Mouse (Mus musculus) layer of hippocampus, postnatal 25 days (tissue): ENCODE measurements around the gene Ddx58. TPM values are rescaled to one million over a fixed set of nuclear protein-coding genes. Genes with fewer than 3 reads are reported as not detected.

ENCODE experiments used
- DNase-seq, 2 experiments: peaks; one replicate each; pipeline ENCODE4 v3.0.0; 2022; ENCODE audit warnings: mixed read lengths in 2 of 2, low spot score in 1 of 2; ENCODE audit errors: extremely low spot score in 1 of 2
- total RNA-seq, 2 experiments: library from RNA; stranded (reverse); gene quantifications; 2 replicates each; pipeline ENCODE4 v1.2.3; 2021

The Ddx58 gene
- total RNA-seq, 2 experiments from 2014 or later, result 3.2 to 3.6 TPM

DNA sequence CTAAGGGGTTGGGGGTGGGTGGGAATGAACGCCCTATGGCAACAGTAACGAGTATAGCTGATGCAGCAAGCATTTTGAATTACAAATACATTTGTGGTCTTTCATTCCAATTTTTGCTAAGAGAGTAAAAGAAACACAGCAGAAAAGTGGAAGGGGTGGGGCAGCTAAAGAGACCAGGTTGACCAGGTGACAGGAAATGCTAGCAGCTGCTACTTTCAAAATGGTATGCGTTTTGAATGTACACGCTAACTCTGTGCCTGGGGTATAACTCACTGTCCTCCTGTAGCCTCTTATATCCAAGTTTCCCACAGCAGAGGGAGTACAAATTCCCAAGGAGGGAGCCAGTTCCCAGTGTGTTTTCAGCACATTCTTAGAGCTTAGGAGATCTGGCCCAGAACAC, 2.8 kb downstream of the Ddx58 start:
- no peak for DNase-seq

DNA sequence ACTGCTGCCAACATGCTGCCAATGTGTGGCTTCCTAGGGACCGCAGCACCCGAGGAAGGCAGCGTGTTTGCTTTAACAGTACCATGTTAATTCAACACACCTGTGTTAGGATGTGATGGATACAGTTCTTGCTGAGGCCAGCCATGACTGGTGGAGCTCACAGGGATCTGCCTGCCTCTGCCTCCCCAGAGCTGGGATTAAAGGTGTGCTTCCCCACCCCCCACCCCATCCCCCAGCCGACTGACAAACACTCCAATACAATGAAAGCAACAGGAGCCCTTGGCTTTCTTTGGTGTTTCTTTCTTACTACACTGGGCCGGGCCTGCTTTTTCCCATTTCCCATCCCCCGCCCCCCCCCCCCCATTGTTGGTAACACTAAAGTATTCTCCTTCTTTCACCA, 5.4 kb downstream of the Ddx58 start:
- DNase-seq, result no peak

GRCm38 (mm10) chr4:40233062-40233664, 6.5 kb downstream of the Ddx58 start:
- no peak for DNase-seq

DNA sequence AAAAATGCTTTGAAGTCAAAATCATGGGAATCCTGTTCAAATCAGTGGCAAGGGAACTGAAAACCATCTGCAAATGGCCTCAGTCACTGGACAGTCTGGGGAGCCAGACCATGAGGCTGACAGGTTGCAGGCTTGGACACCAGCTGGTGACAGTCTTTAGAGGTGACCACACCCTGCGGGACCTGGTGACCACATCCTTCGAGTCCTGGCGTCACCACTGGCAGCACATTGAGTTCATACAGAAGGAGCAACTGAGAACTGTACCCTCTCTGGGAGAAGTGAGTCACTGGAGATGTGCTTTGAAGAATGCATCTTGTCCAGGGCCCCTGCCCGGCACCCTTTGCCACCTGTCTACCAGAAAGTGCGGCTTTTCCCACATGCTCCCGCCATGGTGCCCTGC, 9.9 kb downstream of the Ddx58 start:
- no peak for DNase-seq

DNA sequence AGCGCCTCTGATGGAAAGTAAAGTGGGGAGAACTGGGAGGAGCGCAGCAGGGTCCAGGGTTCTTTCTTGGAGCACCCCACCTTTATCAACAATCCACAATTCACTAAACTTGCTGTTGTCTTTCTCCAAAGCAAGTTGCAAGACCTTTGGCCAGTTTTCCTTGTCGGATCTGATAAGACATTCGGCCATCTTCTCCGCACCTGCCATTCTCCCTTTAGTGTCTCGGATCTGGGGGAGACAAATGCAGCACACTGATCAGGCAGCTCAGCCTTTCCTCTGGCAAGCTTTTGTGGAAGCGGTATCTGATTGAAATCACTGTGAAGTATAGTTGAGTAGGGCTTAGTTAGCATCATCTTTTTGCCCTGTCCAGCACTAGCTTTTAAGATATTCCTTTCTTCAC, 11.7 kb downstream of the Ddx58 start:
- no peak for DNase-seq

DNA sequence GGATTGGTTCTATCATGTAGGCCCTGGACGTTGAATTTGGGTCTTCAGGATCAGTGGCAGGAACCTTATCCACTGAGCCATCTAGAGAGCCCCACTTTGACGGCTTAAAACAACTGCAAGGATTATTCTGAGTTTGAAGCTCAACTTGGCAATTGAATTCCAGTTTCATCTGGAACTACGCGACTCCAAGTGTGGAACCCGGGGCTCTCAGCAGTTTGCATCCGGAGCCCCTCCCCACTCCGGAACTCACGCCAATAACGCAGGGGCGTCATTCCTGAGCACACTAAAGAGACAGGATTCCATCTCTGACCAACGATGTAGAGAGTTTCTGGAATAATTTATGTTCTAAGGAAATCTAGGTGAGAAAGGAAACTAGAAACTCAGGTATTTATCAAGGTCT, 12.5 kb downstream of the Ddx58 start:
- DNase-seq, result no peak

DNA sequence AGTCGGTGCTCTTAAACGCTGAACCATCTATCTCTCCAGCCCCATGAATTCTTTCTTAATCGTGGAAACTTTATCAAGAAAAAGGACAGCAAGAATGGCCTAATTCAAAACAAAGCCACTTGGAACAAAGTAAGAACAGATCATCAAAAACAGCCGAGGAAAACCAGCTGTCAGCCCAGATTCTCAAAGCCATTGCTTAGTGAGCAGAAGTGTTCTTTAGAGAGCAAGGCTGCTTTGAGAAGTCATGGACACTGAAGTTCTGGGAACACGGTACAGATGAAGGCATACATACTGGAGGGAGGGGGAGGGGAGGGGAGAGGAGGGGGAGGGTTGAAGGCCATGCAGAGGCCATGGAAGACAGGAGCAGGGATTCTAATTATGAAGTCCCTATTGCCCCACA, 13.5 kb downstream of the Ddx58 start:
- no peak for DNase-seq

GRCm38 (mm10) chr4:40221876-40222585, 17.6 kb downstream of the Ddx58 start:
- no peak for DNase-seq

- no peak for DNase-seq
Observed at GRCm38 (mm10) chr4:40221004-40221760, 18.4 kb downstream of the Ddx58 start.

DNA sequence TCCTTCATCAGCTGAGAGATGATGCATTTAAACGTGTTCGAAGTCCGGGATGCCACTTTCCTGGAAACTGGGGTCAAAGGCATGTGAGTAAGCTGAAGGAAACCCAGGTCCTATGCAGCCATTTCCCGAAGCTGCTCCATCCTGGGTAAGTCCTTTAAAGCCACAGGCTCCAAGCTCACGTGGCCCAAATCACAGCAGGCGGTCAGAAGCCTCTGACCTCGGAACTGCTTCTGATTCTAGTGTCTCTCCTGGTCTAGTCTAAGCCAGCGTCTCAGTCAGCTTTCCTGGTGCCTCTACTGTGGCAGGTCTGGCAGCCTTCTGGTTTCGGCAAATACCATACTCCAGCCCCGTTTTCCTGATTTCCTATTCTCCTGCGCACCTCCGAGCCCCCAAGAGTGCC, 19.2 kb downstream of the Ddx58 start:
- DNase-seq, result no peak

- DNase-seq, result no peak
Observed at GRCm38 (mm10) chr4:40218382-40218781, 21.2 kb downstream of the Ddx58 start.

DNA sequence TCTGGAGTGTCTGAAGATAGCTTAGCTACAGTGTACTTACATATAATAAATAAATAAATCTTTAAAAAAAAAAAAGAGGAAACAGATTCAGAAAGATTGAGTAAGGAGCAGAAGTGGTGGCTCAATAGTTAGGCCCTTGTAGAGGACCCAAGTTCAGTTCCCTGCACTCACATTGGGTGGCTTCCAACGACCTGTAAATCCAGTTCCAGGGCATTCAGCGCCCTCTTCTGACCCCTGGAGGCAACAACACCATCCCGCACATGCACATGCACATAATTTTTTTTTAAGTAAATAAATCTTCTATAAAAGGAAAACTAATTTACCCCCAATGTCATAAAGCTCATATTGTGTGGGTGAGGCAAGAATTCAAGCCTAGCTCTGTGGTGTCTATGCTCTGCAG, 21.7 kb downstream of the Ddx58 start:
- no peak for DNase-seq

GRCm38 (mm10) chr4:40212177-40212576, 27.5 kb downstream of the Ddx58 start:
- DNase-seq, result no peak

DNA sequence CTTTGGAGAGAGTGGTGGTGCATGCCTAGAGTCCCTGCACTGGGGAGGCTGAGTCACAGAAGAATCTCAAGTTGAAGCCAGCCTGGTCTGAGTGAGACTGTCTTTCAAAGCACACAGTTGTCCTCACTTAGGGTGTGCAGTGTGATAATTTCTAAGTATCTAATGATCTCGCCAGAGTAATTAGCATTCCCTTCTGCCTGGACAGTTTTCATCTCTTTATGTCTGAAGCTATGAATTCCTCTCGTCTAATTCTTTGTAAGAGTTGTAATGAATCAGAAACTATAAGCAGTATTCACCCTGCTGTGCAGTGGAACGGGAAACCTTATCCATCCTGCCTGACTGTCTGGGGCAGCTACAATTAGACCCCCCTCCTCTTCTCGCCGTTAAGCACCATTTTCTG, 31.9 kb downstream of the Ddx58 start:
- no peak for DNase-seq

DNA sequence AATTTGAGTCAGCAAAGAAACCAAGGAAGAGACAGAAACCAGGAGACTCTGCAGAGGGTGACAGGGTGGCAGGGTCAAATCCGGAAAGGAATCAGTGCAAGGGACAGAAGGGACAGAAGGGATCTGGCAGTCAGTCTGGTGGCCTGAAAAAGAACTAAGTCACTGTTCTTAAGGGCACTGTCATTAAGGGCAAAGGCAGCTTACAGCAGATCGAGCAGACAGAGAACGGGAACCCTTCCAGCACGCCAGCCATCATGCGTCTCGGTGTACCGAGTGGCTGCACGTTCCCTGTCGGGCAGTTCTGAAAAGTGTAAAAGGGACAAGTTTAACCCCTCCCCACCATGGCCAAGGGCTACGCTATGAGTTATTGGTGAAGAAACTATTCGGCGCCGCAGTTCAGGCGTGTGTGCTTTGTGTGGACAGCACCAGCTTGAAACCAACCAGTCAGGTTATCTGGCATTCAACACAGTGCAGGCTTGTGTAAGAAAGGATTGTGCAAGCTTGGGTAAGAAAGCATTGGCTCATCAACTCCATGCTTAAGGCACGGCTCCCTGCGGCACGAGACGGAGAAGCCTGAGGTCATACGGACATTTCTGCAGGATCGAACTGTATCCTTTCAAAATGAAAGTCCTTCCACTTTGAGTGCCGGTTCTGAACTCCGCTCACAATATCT, 34.3 kb downstream of the Ddx58 start:
- DNase-seq, result no peak

DNA sequence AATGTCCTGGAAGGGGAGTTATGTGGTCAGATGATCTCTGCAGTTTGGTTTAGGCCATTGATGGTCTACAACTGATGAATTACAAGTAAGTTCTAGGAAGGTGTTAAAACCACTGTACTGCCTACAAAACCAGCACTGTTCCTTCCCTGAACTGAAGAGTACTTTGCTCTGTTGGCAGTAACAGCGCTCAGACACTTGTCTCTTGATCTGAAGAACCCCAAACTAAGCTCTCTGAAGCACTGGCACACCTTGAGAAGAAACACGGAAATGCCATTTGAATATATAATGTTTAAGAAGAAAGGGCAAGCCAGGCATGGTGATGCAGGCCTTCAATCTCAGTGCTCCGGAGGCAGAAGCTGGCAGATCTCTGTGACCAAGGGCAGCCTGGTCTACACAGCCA, 35.3 kb downstream of the Ddx58 start:
- no peak for DNase-seq

DNA sequence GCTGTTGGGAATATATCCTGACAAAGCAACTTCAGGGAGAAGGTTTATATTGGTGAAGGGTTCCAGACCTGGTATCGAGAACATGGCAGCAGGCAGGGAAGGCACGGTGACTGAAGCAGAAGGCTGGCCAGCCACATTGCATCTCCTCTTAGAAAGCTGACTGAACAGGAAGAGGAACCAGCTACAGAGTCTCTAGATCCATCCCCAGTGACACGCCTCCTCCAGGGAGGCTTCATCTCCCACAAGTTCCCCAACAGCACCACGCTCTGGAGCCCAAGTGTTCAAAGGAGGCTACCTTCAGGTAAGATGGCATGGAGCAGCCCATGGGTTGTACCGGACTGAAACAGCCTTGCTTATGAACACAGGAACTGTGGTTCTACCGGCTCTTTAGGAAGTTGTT, 37.4 kb downstream of the Ddx58 start:
- DNase-seq, result no peak

GRCm38 (mm10) chr4:40195336-40195735, 44.3 kb downstream of the Ddx58 start:
- no peak for DNase-seq

DNA sequence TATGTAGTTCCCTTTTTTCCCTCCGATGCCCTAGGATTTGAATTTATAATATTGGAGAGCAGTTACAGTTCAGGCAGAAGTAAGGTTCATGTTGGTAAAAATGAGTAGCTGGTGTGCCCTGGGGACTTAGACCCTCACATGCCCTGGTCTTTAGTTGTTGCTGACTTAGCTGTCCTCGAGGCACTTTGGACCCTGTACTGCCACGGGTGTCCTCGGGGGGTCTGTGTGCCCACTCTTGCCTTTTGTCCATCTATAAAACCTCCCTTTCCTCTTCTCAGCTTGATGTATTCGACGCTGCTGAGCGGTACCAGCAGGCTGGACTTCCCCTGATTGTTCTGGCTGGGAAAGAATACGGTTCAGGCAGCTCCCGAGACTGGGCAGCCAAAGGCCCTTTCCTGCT, 46.2 kb downstream of the Ddx58 start:
- DNase-seq, result no peak

DNA sequence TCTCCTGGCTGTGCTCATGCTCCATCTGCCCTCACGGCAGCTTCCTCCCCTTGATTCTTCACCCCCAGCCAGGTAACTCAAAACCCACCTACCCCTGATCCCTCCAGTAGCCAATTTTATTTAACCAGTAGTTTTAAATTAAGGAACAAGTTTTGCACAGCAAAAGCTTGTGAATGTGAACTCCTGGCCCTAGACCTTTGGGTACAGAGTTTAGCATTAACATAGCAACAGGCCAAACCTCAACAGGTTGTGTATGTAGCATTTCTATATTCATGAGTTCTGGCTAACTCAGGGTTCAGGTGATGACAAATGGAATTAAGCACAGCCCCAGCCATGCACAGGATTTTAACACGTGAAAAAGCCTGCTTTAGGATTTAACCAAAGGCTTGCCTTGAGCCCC, 47.4 kb downstream of the Ddx58 start:
- DNase-seq, result no peak

DNA sequence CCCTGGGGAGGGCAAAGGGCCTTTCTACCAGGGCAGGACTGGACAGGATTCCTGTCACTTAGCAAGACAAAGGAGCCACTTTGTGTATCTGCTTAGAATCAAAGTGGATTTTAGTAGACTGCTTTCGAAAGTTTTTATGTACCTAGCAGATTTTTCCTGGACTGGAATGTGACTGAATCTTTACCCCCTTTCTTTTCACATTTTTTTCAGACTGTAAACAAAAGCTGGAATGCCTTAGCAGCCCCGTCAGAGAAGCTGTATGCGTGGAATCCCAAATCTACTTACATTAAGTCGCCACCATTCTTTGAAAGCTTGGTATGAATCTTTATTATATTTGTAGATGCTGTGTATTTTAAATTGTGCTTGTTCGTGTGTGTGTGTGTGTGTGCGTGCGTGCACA, 51.7 kb downstream of the Ddx58 start:
- DNase-seq, result no peak
